Mouse (Mus musculus) CD4-positive, CD25-positive, alpha-beta regulatory T cell, adult 4 months (primary cell): ENCODE data around the gene Usp37. TPM values are rescaled to one million over a fixed set of nuclear protein-coding genes. Genes with fewer than 3 reads are reported as not detected.

Experiments used
- ATAC-seq: one replicate; pipeline ENCODE4 v1.8.0; 2017
- polyA plus RNA-seq, 2 experiments: library from polyadenylated mRNA; unstranded; fragments of 100-300 nt; shearing (Covaris generic); gene quantifications; one replicate each; pipeline ENCODE4 v1.2.1; 2017

Usp37 gene
- polyA plus RNA-seq, 2 experiments from 2014 or later: 30.4 to 38.5 TPM

GRCm38 (mm10) chr1:74460273-74460672 lies 83.8 kb downstream of the Usp37 start:
- peak; percentile 51 for ATAC-seq

GRCm38 (mm10) chr1:74452611-74453045 lies 91.5 kb downstream of the Usp37 start:
- peak; percentile 77 for ATAC-seq

GRCm38 (mm10) chr1:74444538-74444937 lies 99.5 kb downstream of the Usp37 start:
- ATAC-seq: no peak

GRCm38 (mm10) chr1:74439166-74439876 lies 104.8 kb downstream of the Usp37 start:
- ATAC-seq: no peak

- peak; percentile 86 for ATAC-seq
Measured at GRCm38 (mm10) chr1:74437702-74438427, 106.2 kb downstream of the Usp37 start.

- no peak for ATAC-seq
Measured at GRCm38 (mm10) chr1:74435563-74435962, 108.5 kb downstream of the Usp37 start.

- ATAC-seq: no peak
Measured at GRCm38 (mm10) chr1:74434596-74434995, 109.5 kb downstream of the Usp37 start.

GRCm38 (mm10) chr1:74433220-74433619 lies 110.9 kb downstream of the Usp37 start:
- ATAC-seq: no peak

- no peak for ATAC-seq
Measured at GRCm38 (mm10) chr1:74425845-74426244, 118.2 kb downstream of the Usp37 start.

GRCm38 (mm10) chr1:74423147-74423546 lies 120.9 kb downstream of the Usp37 start:
- ATAC-seq: no peak

- no peak for ATAC-seq
Measured at GRCm38 (mm10) chr1:74419440-74419794, 124.7 kb downstream of the Usp37 start.

GRCm38 (mm10) chr1:74418747-74419439 lies 125.2 kb downstream of the Usp37 start:
- ATAC-seq: no peak

GRCm38 (mm10) chr1:74415143-74415542 lies 128.9 kb downstream of the Usp37 start:
- no peak for ATAC-seq

- ATAC-seq: no peak
Measured at GRCm38 (mm10) chr1:74412711-74413110, 131.4 kb downstream of the Usp37 start.

GRCm38 (mm10) chr1:74411753-74412325 lies 132.2 kb downstream of the Usp37 start:
- ATAC-seq: no peak

GRCm38 (mm10) chr1:74408589-74409504 lies 135.2 kb downstream of the Usp37 start, which contains the start of gene Vil1:
Gene Vil1, plus strand, starts transcription at chr1:74409376.
- ATAC-seq: no peak

- ATAC-seq: no peak
Measured at GRCm38 (mm10) chr1:74404206-74404605, 139.9 kb downstream of the Usp37 start.

- ATAC-seq: no peak
Measured at GRCm38 (mm10) chr1:74401015-74401702, 142.9 kb downstream of the Usp37 start.

GRCm38 (mm10) chr1:74400531-74400930 lies 143.6 kb downstream of the Usp37 start:
- no peak for ATAC-seq

GRCm38 (mm10) chr1:74397919-74398451 lies 146.1 kb downstream of the Usp37 start:
- ATAC-seq: peak; percentile 70
